Mouse (Mus musculus): ENCODE data around the gene Sv2c.

- TF ChIP-seq CTCF (IDR thresholded peaks at IDR 0.05): no peak
- no peak for TF ChIP-seq EP300 (IDR thresholded peaks at IDR 0.05)
Observed at GRCm38 (mm10) chr13:96106367-96106766, 26.0 kb downstream of the Sv2c start.

Data from lung, postnatal 0 days (tissue).